Mouse (Mus musculus): ENCODE measurements at regions not wholly inside any gene's neighbourhood (a gene's known extent, or its start where the extent isn't known, plus 50 kb on each side); places are given as distances from the start of the nearest gene placed in this dataset.

DNA sequence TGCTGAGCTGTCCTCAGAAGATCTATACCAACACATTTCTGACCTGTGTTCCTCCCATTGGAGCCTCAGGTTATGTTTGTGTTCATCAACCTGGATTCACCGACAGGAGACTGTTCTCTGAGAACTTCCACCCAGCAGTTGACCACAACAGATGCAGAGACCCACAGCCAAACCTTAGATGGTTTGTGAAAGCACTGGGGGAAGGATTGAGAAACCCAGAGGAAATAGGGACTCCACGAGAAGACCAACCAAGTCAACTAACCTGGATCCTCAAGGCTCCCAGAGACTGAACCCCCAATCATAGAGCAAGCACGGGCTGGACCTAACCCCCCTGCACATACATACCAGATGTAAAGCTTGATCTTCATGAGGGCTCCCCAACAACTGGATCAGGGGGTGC, 331.1 kb downstream of the Lmo4 start:
- TF ChIP-seq UBTF (IDR thresholded peaks at IDR 0.05; ENCODE audit: borderline replicate concordance, insufficient read depth, low read depth, low read length) (no peak), POLR2A (IDR thresholded peaks at IDR 0.05; ENCODE audit: control insufficient read depth in 1 of 2, insufficient read depth in 1 of 2, low read depth in 1 of 2, low read length in 2 of 2, poor library complexity in 1 of 2) (no peak), CTCF (IDR thresholded peaks at IDR 0.05 in 2 of 3, conservative IDR thresholded peaks at IDR 0.05 in 1 of 3; ENCODE audit: control insufficient read depth in 1 of 3, insufficient read depth in 1 of 3, low read depth in 2 of 3, low read length in 3 of 3, poor library complexity in 1 of 3, severe bottlenecking in 1 of 3) (no peak), SMC3 (IDR thresholded peaks at IDR 0.05; ENCODE audit: low read depth, low read length) (no peak), NRF1 (IDR thresholded peaks at IDR 0.05; ENCODE audit: insufficient read depth, low read depth, low read length, poor library complexity, severe bottlenecking) (no peak), NELFE (IDR thresholded peaks at IDR 0.05; ENCODE audit: low read depth, low read length) (no peak), KAT2A (conservative IDR thresholded peaks at IDR 0.05; ENCODE audit: low read depth, low read length) (no peak), ZKSCAN1 (IDR thresholded peaks at IDR 0.05; ENCODE audit: low read depth, low read length) (no peak), MAZ (IDR thresholded peaks at IDR 0.05; ENCODE audit: low read depth, low read length) (no peak), GATA1 (IDR thresholded peaks at IDR 0.05; ENCODE audit: low read depth, low read length) (no peak), HCFC1 (IDR thresholded peaks at IDR 0.05; ENCODE audit: low read depth, low read length) (no peak), POLR2AphosphoS2 (IDR thresholded peaks at IDR 0.05; ENCODE audit: low read length) (no peak), ETS1 (IDR thresholded peaks at IDR 0.05; ENCODE audit: low read depth, low read length) (no peak), ZNF384 (IDR thresholded peaks at IDR 0.05; ENCODE audit: low read depth, low read length) (no peak)
